Mouse (Mus musculus) kidney, adult 8-10 months (tissue): ENCODE measurements around the gene Dbn1.

Experiments used
- DNase-seq, 2 experiments: peaks; one replicate each; pipeline ENCODE4 v3.0.0; 2022

Gene Dbn1

GRCm38 (mm10) chr13:55475750-55476149 lies 12.2 kb downstream of the Dbn1 start:
- no peak for DNase-seq

- no peak for DNase-seq
Observed at GRCm38 (mm10) chr13:55474621-55475069, 13.3 kb downstream of the Dbn1 start.

GRCm38 (mm10) chr13:55473961-55474360 lies 13.9 kb downstream of the Dbn1 start:
- no peak for DNase-seq

GRCm38 (mm10) chr13:55473076-55473831 lies 14.7 kb downstream of the Dbn1 start:
- no peak for DNase-seq

- DNase-seq = no peak
Observed at GRCm38 (mm10) chr13:55472132-55473022, 15.5 kb downstream of the Dbn1 start.

- no peak for DNase-seq
Observed at GRCm38 (mm10) chr13:55471819-55472131, 16.1 kb downstream of the Dbn1 start.

GRCm38 (mm10) chr13:55471156-55471818 lies 16.6 kb downstream of the Dbn1 start:
- DNase-seq = peak; percentile 66 to 80

- DNase-seq = no peak
Observed at GRCm38 (mm10) chr13:55470372-55470771, 17.5 kb downstream of the Dbn1 start.

GRCm38 (mm10) chr13:55468851-55469560 lies 18.9 kb downstream of the Dbn1 start:
- DNase-seq = no peak

GRCm38 (mm10) chr13:55465830-55466440 lies 22.0 kb downstream of the Dbn1 start:
- DNase-seq = no peak

GRCm38 (mm10) chr13:55465184-55465583 lies 22.7 kb downstream of the Dbn1 start:
- no peak for DNase-seq

- no peak for DNase-seq
Observed at GRCm38 (mm10) chr13:55464027-55464884, 23.7 kb downstream of the Dbn1 start, which contains the start of gene Prr7. TSS of gene Prr7 (plus strand) at chr13:55464267.

GRCm38 (mm10) chr13:55463399-55464026 lies 24.4 kb downstream of the Dbn1 start:
- DNase-seq = no peak

GRCm38 (mm10) chr13:55462965-55463364 lies 24.9 kb downstream of the Dbn1 start:
- DNase-seq = no peak

- DNase-seq = no peak
Observed at GRCm38 (mm10) chr13:55451785-55452549, 35.9 kb downstream of the Dbn1 start.

- DNase-seq = no peak
Observed at GRCm38 (mm10) chr13:55451296-55451695, 36.6 kb downstream of the Dbn1 start.

GRCm38 (mm10) chr13:55450511-55450980 lies 37.4 kb downstream of the Dbn1 start:
- DNase-seq = no peak

- DNase-seq = no peak
Observed at GRCm38 (mm10) chr13:55449679-55450441, 38.1 kb downstream of the Dbn1 start.

GRCm38 (mm10) chr13:55449205-55449604 lies 38.7 kb downstream of the Dbn1 start:
- no peak for DNase-seq
